Mouse (Mus musculus): ENCODE data around the gene Col16a1. TPM values are rescaled to one million over a fixed set of nuclear protein-coding genes. Genes with fewer than 3 reads are reported as not detected.

Gene Col16a1
- total and polyA plus RNA-seq, 2 experiments from 2014 or later, result 9.9 to 21.6 TPM

DNA sequence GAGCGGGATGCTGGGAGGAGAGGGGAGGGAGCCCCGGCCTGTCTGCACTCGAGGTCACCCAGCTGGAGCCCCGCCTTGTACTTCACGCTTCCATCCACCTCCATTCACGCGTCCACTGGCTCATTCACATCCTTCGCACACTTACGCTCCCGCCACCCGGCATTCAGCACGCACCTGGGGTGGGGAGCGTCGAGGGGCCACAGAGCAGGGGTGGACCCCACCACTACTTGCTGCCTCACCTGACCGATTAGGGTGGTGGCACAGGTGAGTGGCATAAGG, 91.5 kb downstream of the Col16a1 start, which contains the start of gene Hcrtr1:
Hcrtr1 (minus strand) TSS at position 146 of the 279 bp plus-strand sequence.
- H3K27me3 ChIP-seq (ENCODE audit: control insufficient read depth, insufficient read depth, low read length), result peaks cover 45% of the 10 kb centered on the region

DNA sequence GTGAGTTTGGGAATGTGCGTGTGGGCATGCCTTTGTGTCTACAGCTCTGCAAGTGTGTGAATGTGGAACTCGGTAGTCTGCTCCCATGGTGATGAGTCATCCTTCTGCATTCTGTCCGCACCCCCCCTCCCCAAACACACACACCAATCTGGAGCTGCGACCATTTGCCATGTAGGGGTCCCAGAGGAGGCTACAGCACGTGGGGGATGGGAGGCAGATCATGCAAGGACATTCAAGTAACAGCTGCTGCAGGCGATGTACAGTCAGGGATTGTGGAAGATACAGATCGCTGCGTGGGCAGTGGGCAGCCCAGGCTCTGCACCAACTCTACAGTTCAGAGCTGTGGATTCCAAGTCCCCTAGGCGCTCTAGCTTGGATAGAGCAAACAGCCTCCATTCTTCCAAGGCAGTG, 93.4 kb downstream of the Col16a1 start:
- no peaks in the 10 kb centered on the region for H3K36me3 ChIP-seq (replicated peaks; ENCODE audit: control insufficient read depth, insufficient read depth, low read length)
- H3K4me1 ChIP-seq (ENCODE audit: control insufficient read depth, insufficient read depth), result peaks cover 6% of the 10 kb centered on the region
- H3K27ac ChIP-seq (ENCODE audit: low read depth), result no peak overlapping the region
- H3K27me3 ChIP-seq (ENCODE audit: control insufficient read depth, insufficient read depth, low read length), result peaks cover 45% of the 10 kb centered on the region
- H3K9ac ChIP-seq (replicated peaks; ENCODE audit: low read depth, low read length), result no peak overlapping the region
- no peaks in the 10 kb centered on the region for H3K9me3 ChIP-seq (replicated peaks; ENCODE audit: control insufficient read depth, low read length)
- ATAC-seq (ENCODE audit: insufficient read depth, low read depth) (no peak), DNase-seq (ENCODE audit: low spot score) (no peak)
- no peak overlapping the region for H3K4me2 ChIP-seq (ENCODE audit: low read depth, low read length)
- no peak overlapping the region for H3K4me3 ChIP-seq (ENCODE audit: low read depth, low read length)
- WGBS, result 44% methylated on average over 9 of the region's 9 CpGs
- TF ChIP-seq CTCF (IDR thresholded peaks at IDR 0.05; ENCODE audit: low read depth), result no peak
- no peak for TF ChIP-seq EP300 (IDR thresholded peaks at IDR 0.05; ENCODE audit: low read depth)

More for the DNA sequence above, 91.5 kb downstream of the Col16a1 start, which contains the start of gene Hcrtr1:
- DNase-seq (ENCODE audit: low spot score) (no peak), ATAC-seq (ENCODE audit: insufficient read depth, low read depth) (no peak)
- Histone ChIP-seq H3K9ac (replicated peaks; ENCODE audit: low read depth, low read length) (no peak within 1 kb of the TSS), H3K36me3 (replicated peaks; ENCODE audit: control insufficient read depth, insufficient read depth, low read length) (no peaks in the 10 kb centered on the region), H3K9me3 (replicated peaks; ENCODE audit: control insufficient read depth, low read length) (no peaks in the 10 kb centered on the region), H3K4me2 (ENCODE audit: low read depth, low read length) (peak within 1 kb of the TSS; percentile 48), H3K4me1 (ENCODE audit: control insufficient read depth, insufficient read depth) (peaks cover 6% of the 10 kb centered on the region), H3K27ac (ENCODE audit: low read depth) (no peak within 1 kb of the TSS), H3K4me3 (ENCODE audit: low read depth, low read length) (peak within 1 kb of the TSS; percentile 36)
- TF ChIP-seq EP300 (IDR thresholded peaks at IDR 0.05; ENCODE audit: low read depth), result no peak
- TF ChIP-seq CTCF (IDR thresholded peaks at IDR 0.05; ENCODE audit: low read depth), result no peak
- WGBS, result 4% methylated on average over 15 of the region's 15 CpGs

DNA sequence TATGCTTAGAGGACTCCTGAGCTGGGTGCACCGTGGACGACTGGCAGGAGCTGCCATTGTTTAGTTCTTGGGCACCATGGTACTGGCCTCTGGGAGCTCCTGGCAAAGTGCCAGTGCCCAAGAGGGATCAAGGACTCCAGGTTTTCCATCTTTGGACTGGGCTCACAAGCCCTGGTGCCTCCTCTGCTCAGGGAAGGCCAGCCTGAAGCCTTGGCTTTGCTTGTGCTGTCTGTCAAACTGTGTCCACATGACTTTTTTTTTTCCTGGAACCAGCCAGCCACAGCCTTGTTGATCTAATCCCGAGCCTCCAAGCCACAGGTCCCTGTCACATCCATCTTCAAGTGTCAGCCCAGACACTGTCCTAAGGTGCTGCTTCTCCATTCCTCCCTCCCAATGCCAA, 94.1 kb downstream of the Col16a1 start:
- peaks cover 40% of the 10 kb centered on the region for H3K27me3 ChIP-seq (ENCODE audit: control insufficient read depth, insufficient read depth, low read length)

DNA sequence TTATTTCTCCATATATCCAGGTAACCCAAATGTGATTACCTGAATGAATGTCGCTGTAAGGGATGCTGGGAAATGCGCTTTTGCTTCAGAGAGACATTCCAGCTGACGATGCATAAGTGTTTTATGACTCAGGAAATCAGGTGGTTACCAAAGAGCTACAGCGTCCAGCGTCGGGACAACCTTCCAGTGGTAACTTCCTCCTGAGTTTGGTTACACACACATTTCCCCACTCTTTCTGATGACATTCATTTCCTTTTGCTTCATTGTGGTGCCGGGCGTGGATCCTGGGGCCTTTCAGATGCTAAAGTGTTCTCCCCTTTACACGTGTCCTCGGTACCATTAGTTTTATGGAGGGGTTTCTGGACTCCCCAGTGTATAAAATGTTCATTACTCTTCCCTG, 100.8 kb downstream of the Col16a1 start:
- no peak overlapping the region for H3K9ac ChIP-seq (replicated peaks; ENCODE audit: low read depth, low read length)
- no peak overlapping the region for H3K4me2 ChIP-seq (ENCODE audit: low read depth, low read length)
- ATAC-seq (ENCODE audit: insufficient read depth, low read depth) (no peak), DNase-seq (ENCODE audit: low spot score) (no peak)
- WGBS, result 65% methylated on average over 10 of the region's 10 CpGs
- no peaks in the 10 kb centered on the region for H3K9me3 ChIP-seq (replicated peaks; ENCODE audit: control insufficient read depth, low read length)
- H3K36me3 ChIP-seq (replicated peaks; ENCODE audit: control insufficient read depth, insufficient read depth, low read length), result no peaks in the 10 kb centered on the region
- H3K27ac ChIP-seq (ENCODE audit: low read depth), result no peak overlapping the region
- H3K4me1 ChIP-seq (ENCODE audit: control insufficient read depth, insufficient read depth), result no peaks in the 10 kb centered on the region
- TF ChIP-seq EP300 (IDR thresholded peaks at IDR 0.05; ENCODE audit: low read depth) (no peak), CTCF (IDR thresholded peaks at IDR 0.05; ENCODE audit: low read depth) (no peak)
- no peak overlapping the region for H3K4me3 ChIP-seq (ENCODE audit: low read depth, low read length)
- H3K27me3 ChIP-seq (ENCODE audit: control insufficient read depth, insufficient read depth, low read length), result peaks cover 10% of the 10 kb centered on the region

More for the DNA sequence above, 94.1 kb downstream of the Col16a1 start:
- H3K4me3 ChIP-seq (ENCODE audit: low read depth, low read length), result no peak overlapping the region
- DNase-seq (ENCODE audit: low spot score) (no peak), ATAC-seq (ENCODE audit: insufficient read depth, low read depth) (no peak)
- H3K9ac ChIP-seq (replicated peaks; ENCODE audit: low read depth, low read length), result no peak overlapping the region
- no peak overlapping the region for H3K27ac ChIP-seq (ENCODE audit: low read depth)
- no peak for TF ChIP-seq CTCF (IDR thresholded peaks at IDR 0.05; ENCODE audit: low read depth)
- no peak for TF ChIP-seq EP300 (IDR thresholded peaks at IDR 0.05; ENCODE audit: low read depth)
- H3K9me3 ChIP-seq (replicated peaks; ENCODE audit: control insufficient read depth, low read length), result no peaks in the 10 kb centered on the region
- no peak overlapping the region for H3K4me2 ChIP-seq (ENCODE audit: low read depth, low read length)
- 37% methylated on average over 3 of the region's 3 CpGs for WGBS
- no peaks in the 10 kb centered on the region for H3K36me3 ChIP-seq (replicated peaks; ENCODE audit: control insufficient read depth, insufficient read depth, low read length)
- peaks cover 6% of the 10 kb centered on the region for H3K4me1 ChIP-seq (ENCODE audit: control insufficient read depth, insufficient read depth)

Other genes with a start within 250 kb of the Col16a1 start
- gene Ptp4a2, start 236.6 kb upstream of the Col16a1 start, total RNA-seq (2014; rRNA removed; ENCODE audit: low replicate concordance), result 132 and 176 TPM in 2 replicates
- gene Ptp4a2, start 236.6 kb upstream of the Col16a1 start, polyA plus RNA-seq (2015; fragmentation: Nextera tagmentation; extraction: Ambion mirVana), result 407 and 417 TPM in 2 replicates
- 0.70 TPM in 1 of 2 replicates, not detected in the other for gene Spocd1, start 118.6 kb upstream of the Col16a1 start, total RNA-seq (2014; rRNA removed; ENCODE audit: low replicate concordance)
- gene Spocd1, start 118.6 kb upstream of the Col16a1 start, polyA plus RNA-seq (2015; fragmentation: Nextera tagmentation; extraction: Ambion mirVana), result 0.04 and 0.05 TPM in 2 replicates
- gene Adgrb2, start 63.0 kb upstream of the Col16a1 start, total RNA-seq (2014; rRNA removed; ENCODE audit: low replicate concordance), result 7.3 and 10.6 TPM in 2 replicates
- 0.48 and 0.59 TPM in 2 replicates for gene Adgrb2, start 63.0 kb upstream of the Col16a1 start, polyA plus RNA-seq (2015; fragmentation: Nextera tagmentation; extraction: Ambion mirVana)
- 70.8 and 98.8 TPM in 2 replicates for gene Pef1, start 54.7 kb downstream of the Col16a1 start, total RNA-seq (2014; rRNA removed; ENCODE audit: low replicate concordance)
- gene Pef1, start 54.7 kb downstream of the Col16a1 start, polyA plus RNA-seq (2015; fragmentation: Nextera tagmentation; extraction: Ambion mirVana), result 49.2 and 50.7 TPM in 2 replicates
- gene Hcrtr1, start 91.5 kb downstream of the Col16a1 start, total RNA-seq (2014; rRNA removed; ENCODE audit: low replicate concordance), result not detected in 2 replicates
- gene Hcrtr1, start 91.5 kb downstream of the Col16a1 start, polyA plus RNA-seq (2015; fragmentation: Nextera tagmentation; extraction: Ambion mirVana), result not detected in 2 replicates
- 128 and 168 TPM in 2 replicates for gene Tinagl1, start 127.3 kb downstream of the Col16a1 start, total RNA-seq (2014; rRNA removed; ENCODE audit: low replicate concordance)
- 56.1 and 61.3 TPM in 2 replicates for gene Tinagl1, start 127.3 kb downstream of the Col16a1 start, polyA plus RNA-seq (2015; fragmentation: Nextera tagmentation; extraction: Ambion mirVana)
- gene Gm853, start 174.6 kb downstream of the Col16a1 start, total RNA-seq (2014; rRNA removed; ENCODE audit: low replicate concordance), result not detected in 2 replicates
- not detected in 2 replicates for gene Gm853, start 174.6 kb downstream of the Col16a1 start, polyA plus RNA-seq (2015; fragmentation: Nextera tagmentation; extraction: Ambion mirVana)
- gene Serinc2, start 231.4 kb downstream of the Col16a1 start, total RNA-seq (2014; rRNA removed; ENCODE audit: low replicate concordance), result 1.3 and 1.9 TPM in 2 replicates
- gene Serinc2, start 231.4 kb downstream of the Col16a1 start, polyA plus RNA-seq (2015; fragmentation: Nextera tagmentation; extraction: Ambion mirVana), result 1.3 TPM in 2 replicates